Mouse (Mus musculus) midbrain, embryonic 14.5 days (tissue): Measurements from ENCODE around the gene Cpsf3. TPM values are rescaled to one million over a fixed set of nuclear protein-coding genes. Genes with fewer than 3 reads are reported as not detected.

Experiments
- ATAC-seq: fragments of 200-750 bp; cut with Nextera tagmentation; 2 replicates; pipeline ENCODE4 v1.8.0; 2017; ENCODE audit warnings: moderate number of reproducible peaks, moderate library complexity; ENCODE audit not compliant: low FRiP score, low TSS enrichment
- DNase-seq: peaks from one replicate; pipeline ENCODE4 v3.0.0-alpha.2; 2015
- H3K27ac ChIP-seq: fragments of 300-500 bp; sonication (generic); replicated peaks from 2 replicates; pipeline ENCODE4 v1.5.1; 2014; ENCODE audit warnings: mild to moderate bottlenecking, low read depth, low read length, moderate library complexity
- H3K27me3 ChIP-seq: fragments of 300-500 bp; sonication (generic); 2 replicates; pipeline ENCODE4 v1.6.1; 2014; ENCODE audit warnings: low read length, control low read depth, mixed read lengths; ENCODE audit not compliant: control insufficient read depth, insufficient read depth
- H3K36me3 ChIP-seq: fragments of 300-500 bp; sonication (generic); 2 replicates; pipeline ENCODE4 v1.6.1; 2014; ENCODE audit warnings: low read length, control low read depth; ENCODE audit not compliant: control insufficient read depth, insufficient read depth
- H3K4me1 ChIP-seq: fragments of 300-500 bp; sonication (generic); 2 replicates; pipeline ENCODE4 v1.6.1; 2014; ENCODE audit warnings: mild to moderate bottlenecking, antibody characterized with exemption, low read length, control low read depth; ENCODE audit not compliant: control insufficient read depth, insufficient read depth
- H3K4me2 ChIP-seq: fragments of 300-500 bp; sonication (generic); 2 replicates; pipeline ENCODE4 v1.6.1; 2014; ENCODE audit warnings: mild to moderate bottlenecking, low read length, moderate library complexity
- H3K4me3 ChIP-seq: fragments of 300-500 bp; sonication (generic); replicated peaks from 2 replicates; pipeline ENCODE4 v1.5.1; 2014; ENCODE audit warnings: low read depth, low read length
- H3K9ac ChIP-seq: fragments of 300-500 bp; sonication (generic); replicated peaks from 2 replicates; pipeline ENCODE4 v1.6.1; 2014; ENCODE audit warnings: mild to moderate bottlenecking, low read length, moderate library complexity
- H3K9me3 ChIP-seq: fragments of 300-500 bp; sonication (generic); 2 replicates; pipeline ENCODE4 v1.6.1; 2016; ENCODE audit warnings: low read length, control low read depth, mixed read lengths; ENCODE audit not compliant: control insufficient read depth
- WGBS: fragments of 180-500 bp; shearing (Covaris S2); extraction: QIAGEN DNeasy Blood & Tissue Kit; methylation state at CpG from one replicate; pipeline ENCODE4 v1.1.7; 2014; 5-methylcytosine and 5-hydroxymethylcytosine counted together
- polyA plus RNA-seq: library from polyadenylated mRNA; unstranded; fragments of >200 nt; fragmentation: Nextera tagmentation; extraction: Ambion mirVana; gene quantifications from 2 replicates; pipeline ENCODE4 v1.2.1, GENCODE M21; 2014

The Cpsf3 gene
- polyA plus RNA-seq, 1 experiment from 2014 or later = 107 TPM

- no peak overlapping the region for H3K27ac ChIP-seq
- no peaks in the 10 kb centered on the region for H3K27me3 ChIP-seq
- no peak overlapping the region for H3K4me2 ChIP-seq
- no peak for DNase-seq
- ATAC-seq = no peak
- no peaks in the 10 kb centered on the region for H3K4me1 ChIP-seq
- 94% methylated on average over 5 of the region's 5 CpGs for WGBS
- H3K36me3 ChIP-seq = peaks cover 71% of the 10 kb centered on the region
- H3K9ac ChIP-seq = no peak overlapping the region
- H3K9me3 ChIP-seq = no peaks in the 10 kb centered on the region
- H3K4me3 ChIP-seq = no peak overlapping the region
Observed at GRCm38 (mm10) chr12:21333766-21334165, 48.6 kb downstream of the Cpsf3 start.

DNA sequence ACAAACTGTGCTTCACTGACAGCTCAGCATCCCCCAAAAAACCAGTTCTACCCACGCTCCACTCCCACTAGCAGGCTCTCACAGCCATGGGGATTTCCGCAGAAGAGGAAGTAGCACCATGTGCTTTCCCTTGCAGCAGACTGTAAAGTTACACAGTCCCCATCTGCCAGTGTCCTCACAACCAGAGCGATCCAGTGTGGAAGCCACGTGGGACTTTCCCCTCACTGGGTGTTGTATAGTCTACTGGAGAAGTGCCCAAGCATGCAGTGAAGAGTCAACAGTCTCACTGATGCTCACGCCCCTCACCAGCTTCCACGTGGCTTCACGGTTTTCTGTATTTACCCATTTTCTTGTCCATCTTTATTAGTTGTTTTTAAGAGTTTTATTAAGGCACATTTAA, 50.7 kb downstream of the Cpsf3 start:
- Histone ChIP-seq H3K4me2 (no peak overlapping the region), H3K9ac (no peak overlapping the region), H3K9me3 (no peaks in the 10 kb centered on the region), H3K36me3 (peaks cover 72% of the 10 kb centered on the region), H3K4me3 (no peak overlapping the region), H3K27me3 (no peaks in the 10 kb centered on the region), H3K4me1 (no peaks in the 10 kb centered on the region), H3K27ac (no peak overlapping the region)
- WGBS = 91% methylated on average over 7 of the region's 7 CpGs
- ATAC-seq (no peak), DNase-seq (no peak)

- Histone ChIP-seq H3K27ac (no peak overlapping the region), H3K27me3 (no peaks in the 10 kb centered on the region), H3K9ac (no peak overlapping the region), H3K4me2 (no peak overlapping the region), H3K4me1 (no peaks in the 10 kb centered on the region), H3K4me3 (no peak overlapping the region), H3K9me3 (no peaks in the 10 kb centered on the region), H3K36me3 (peaks cover 67% of the 10 kb centered on the region)
- ATAC-seq (no peak), DNase-seq (no peak)
- WGBS = 97% methylated on average over 5 of the region's 5 CpGs
Observed at GRCm38 (mm10) chr12:21337171-21337570, 52.0 kb downstream of the Cpsf3 start.

DNA sequence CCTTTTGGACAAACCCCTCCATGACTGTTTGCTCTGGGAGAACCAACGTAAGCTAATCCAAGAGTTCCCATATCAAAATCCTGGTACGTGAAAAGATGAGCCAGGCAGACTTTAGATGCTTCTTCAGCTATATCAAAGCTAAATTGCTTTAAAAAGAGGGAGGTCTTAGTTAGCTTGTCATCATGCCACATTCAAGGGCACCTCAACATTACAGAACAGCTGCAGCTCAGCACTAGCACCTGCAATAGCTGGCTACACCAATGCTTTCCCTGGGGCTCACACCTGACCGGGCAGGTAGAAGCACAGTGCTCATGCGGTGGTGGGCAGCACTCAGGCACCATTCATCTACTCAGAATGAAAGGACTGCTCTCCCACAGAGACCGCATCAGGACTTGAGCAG, 55.5 kb downstream of the Cpsf3 start:
- Histone ChIP-seq H3K27me3 (no peaks in the 10 kb centered on the region), H3K9ac (no peak overlapping the region), H3K4me1 (no peaks in the 10 kb centered on the region), H3K36me3 (peaks cover 45% of the 10 kb centered on the region), H3K4me3 (no peak overlapping the region), H3K9me3 (no peaks in the 10 kb centered on the region), H3K27ac (no peak overlapping the region), H3K4me2 (no peak overlapping the region)
- DNase-seq (no peak), ATAC-seq (no peak)
- 97% methylated on average over 5 of the region's 5 CpGs for WGBS

- no peak overlapping the region for H3K9ac ChIP-seq
- H3K36me3 ChIP-seq = peaks cover 24% of the 10 kb centered on the region
- H3K9me3 ChIP-seq = no peaks in the 10 kb centered on the region
- DNase-seq = no peak
- ATAC-seq = no peak
- H3K4me3 ChIP-seq = no peak overlapping the region
- H3K27ac ChIP-seq = no peak overlapping the region
- H3K4me2 ChIP-seq = no peak overlapping the region
- no peaks in the 10 kb centered on the region for H3K27me3 ChIP-seq
- H3K4me1 ChIP-seq = peaks cover 3% of the 10 kb centered on the region; the same call in 1 of the 2 replicates
- 84% methylated on average over 7 of the region's 7 CpGs for WGBS
Observed at GRCm38 (mm10) chr12:21346972-21347371, 61.8 kb downstream of the Cpsf3 start.

DNA sequence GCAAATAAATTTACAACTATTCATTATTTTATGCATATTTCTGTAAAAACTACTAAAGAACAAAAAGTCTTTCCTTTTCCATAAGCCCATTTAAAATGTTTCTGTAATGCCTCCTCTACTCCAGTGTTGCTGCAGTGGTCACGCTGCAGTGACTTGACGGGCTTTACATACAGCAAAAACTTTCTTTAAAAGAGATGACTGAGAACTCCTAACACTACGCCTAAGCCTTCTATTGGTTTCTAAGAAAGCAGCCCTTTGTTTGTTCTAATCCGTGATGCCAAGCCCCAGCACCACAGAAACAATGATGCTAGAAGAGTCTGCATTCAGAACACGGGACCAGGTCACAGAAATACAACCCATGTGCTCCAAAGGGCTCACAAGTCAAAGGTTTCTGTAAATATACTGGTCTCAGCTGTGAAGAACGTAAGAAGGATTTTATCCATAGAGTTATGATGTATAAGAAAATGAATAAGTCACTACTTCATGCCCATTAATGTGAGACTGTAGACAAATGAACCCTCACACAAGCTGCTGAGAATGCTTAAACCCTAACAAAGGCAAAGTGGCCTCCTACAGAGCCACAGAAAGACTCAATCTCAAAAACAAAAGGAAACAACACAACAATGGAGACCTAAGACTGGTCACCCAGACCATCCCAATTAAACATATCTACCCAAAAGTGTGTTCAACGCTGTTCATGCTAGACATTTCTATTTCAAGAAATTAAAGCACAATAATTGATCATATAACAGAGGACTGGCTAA, 65.1 kb downstream of the Cpsf3 start:
- peaks cover 32% of the 10 kb centered on the region for H3K36me3 ChIP-seq
- H3K4me2 ChIP-seq = no peak overlapping the region
- DNase-seq (peak; percentile 28), ATAC-seq (no peak; the same call in 1 of the 2 replicates)
- H3K9me3 ChIP-seq = no peaks in the 10 kb centered on the region
- no peaks in the 10 kb centered on the region for H3K27me3 ChIP-seq
- no peak overlapping the region for H3K4me3 ChIP-seq
- H3K4me1 ChIP-seq = peaks cover 3% of the 10 kb centered on the region; the same call in 1 of the 2 replicates
- H3K9ac ChIP-seq = no peak overlapping the region
- 8% methylated on average over 7 of the region's 7 CpGs for WGBS
- no peak overlapping the region for H3K27ac ChIP-seq

DNA sequence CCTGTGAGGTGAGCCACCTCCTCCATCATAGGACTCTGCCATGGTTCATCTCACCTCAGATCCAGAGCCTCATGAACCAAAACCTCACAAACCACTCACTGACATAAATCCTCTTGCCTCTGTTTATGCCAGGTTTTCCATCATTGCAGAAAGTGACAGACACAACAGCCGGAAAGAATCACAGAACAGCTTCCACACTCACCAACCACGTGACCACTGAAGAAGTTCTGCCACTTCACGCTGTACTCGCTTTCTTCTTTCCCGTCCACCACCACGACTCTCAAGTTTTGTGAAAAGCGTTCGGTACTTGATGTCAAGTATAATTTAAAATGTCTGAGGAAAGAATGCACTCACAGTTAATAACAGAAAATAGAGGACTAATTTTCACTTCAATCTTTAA, 68.5 kb downstream of the Cpsf3 start:
- Histone ChIP-seq H3K4me1 (peaks cover 3% of the 10 kb centered on the region; the same call in 1 of the 2 replicates), H3K27ac (no peak overlapping the region), H3K4me2 (no peak overlapping the region), H3K9ac (no peak overlapping the region), H3K27me3 (no peaks in the 10 kb centered on the region), H3K36me3 (peaks cover 37% of the 10 kb centered on the region), H3K9me3 (no peaks in the 10 kb centered on the region), H3K4me3 (no peak overlapping the region)
- no peak for ATAC-seq
- WGBS = 97% methylated on average over 8 of the region's 8 CpGs
- DNase-seq = no peak

DNA sequence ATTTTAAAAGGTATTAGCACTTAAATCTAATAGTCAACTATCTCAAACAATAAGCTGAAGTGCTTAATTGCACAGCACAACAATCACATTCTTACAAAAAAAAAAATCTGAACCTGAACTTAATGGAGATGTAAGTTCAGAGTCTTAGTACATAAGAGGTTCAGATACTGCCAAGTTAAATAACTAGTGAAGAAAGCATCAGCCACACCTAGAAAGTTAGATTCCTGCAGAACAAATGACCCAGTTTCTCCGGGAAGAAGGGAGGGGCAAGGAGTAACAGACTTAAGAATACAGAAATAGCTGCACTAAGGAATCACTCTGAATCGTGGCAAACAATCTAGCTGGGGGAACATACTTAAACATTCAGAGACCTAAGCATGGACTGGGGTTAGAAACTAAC, 77.5 kb downstream of the Cpsf3 start:
- ATAC-seq (no peak), DNase-seq (no peak)
- Histone ChIP-seq H3K4me2 (no peak overlapping the region), H3K36me3 (0 out of 2 replicates have a peak, but pooled peaks cover under 1% of the 10 kb centered on the region), H3K4me1 (no peaks in the 10 kb centered on the region), H3K27me3 (no peaks in the 10 kb centered on the region), H3K4me3 (no peak overlapping the region), H3K27ac (no peak overlapping the region), H3K9ac (no peak overlapping the region), H3K9me3 (no peaks in the 10 kb centered on the region)
- 89% methylated on average over 2 of the region's 2 CpGs for WGBS

DNA sequence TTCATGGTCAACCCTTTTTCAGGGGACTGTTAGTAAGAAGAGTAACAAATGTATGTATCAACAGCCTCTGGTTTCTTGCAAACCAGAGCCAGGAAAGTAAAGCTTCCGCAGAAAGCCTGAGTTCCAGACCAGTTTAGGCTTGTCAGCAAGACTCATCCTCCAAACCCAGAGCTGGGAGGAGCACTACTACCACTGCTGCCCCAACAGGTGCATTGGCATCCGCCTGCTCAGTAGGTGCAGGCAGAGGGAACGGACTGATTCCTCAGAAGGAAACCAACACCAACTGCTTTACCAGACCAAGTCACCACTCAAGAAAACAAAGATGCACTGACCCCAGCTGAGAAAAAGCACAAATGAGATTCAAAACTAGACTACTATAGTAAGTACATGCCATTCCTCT, 78.0 kb downstream of the Cpsf3 start:
- DNase-seq (no peak), ATAC-seq (no peak)
- H3K9me3 ChIP-seq = no peaks in the 10 kb centered on the region
- no peak overlapping the region for H3K4me2 ChIP-seq
- 90% methylated on average over 3 of the region's 3 CpGs for WGBS
- no peaks in the 10 kb centered on the region for H3K36me3 ChIP-seq
- no peak overlapping the region for H3K9ac ChIP-seq
- no peak overlapping the region for H3K4me3 ChIP-seq
- H3K27ac ChIP-seq = no peak overlapping the region
- no peaks in the 10 kb centered on the region for H3K4me1 ChIP-seq
- H3K27me3 ChIP-seq = no peaks in the 10 kb centered on the region
